ENCODE assay signal across 8 mouse cellular contexts in the genomic region with DNA sequence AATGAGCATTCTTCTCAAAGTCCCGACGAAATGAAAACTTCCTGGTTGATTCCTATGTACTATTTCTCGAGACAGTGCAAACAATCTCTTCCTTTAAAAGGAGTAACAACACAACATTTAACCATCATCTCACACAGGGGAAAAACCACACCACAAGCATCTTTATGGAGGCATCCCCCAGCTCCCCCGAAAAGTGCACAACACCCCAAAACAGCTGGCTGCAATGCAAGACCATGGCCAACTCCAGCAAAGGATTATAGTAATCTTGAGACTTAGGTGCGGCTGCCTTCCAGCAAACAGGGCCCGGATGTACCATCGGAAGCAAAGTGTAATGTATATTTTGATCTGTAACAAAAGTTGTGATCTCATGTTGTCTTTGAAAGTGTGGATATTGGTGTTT. TPM values are rescaled to one million over a fixed set of nuclear protein-coding genes. Genes with fewer than 3 reads are reported as not detected.
DNase-seq lines count a peak whose midpoint lies in the region; ATAC-seq lines count a peak whose summit lies in the region.

No protein-coding gene starts in this region.

- peaks cover 54% of the 10 kb centered on the region for H3K27me3 ChIP-seq in heart, embryonic 12.5 days (replicated peaks)
- H3K27me3 ChIP-seq in midbrain, embryonic 16.5 days (ENCODE audit: control insufficient read depth, insufficient read depth, low read depth, low read length) = no peaks in the 10 kb centered on the region

- no peak overlapping the region for H3K9ac ChIP-seq in heart, embryonic 12.5 days
- peak overlapping the region; percentile 87 for H3K9ac ChIP-seq in midbrain, embryonic 16.5 days (ENCODE audit: low read depth, low read length)

- no peak for DNase-seq in heart, adult 9 months (ENCODE audit: low spot score in 2 of 2)
- peak; percentile 63 for DNase-seq in embryo, embryonic 9.5 days (ENCODE audit: extremely low spot score)
- peak; percentile 32 for DNase-seq in induced T-regulatory cell, adult 2 months (ENCODE audit: low read depth)
- no peak for DNase-seq in urinary bladder, postnatal 14 days (ENCODE audit: low spot score)
- no peak for DNase-seq in right cerebral cortex, postnatal 10 days (ENCODE audit: low spot score in 2 of 2)

- H3K27ac ChIP-seq in heart, embryonic 12.5 days (ENCODE audit: poor library complexity, severe bottlenecking) = no peak overlapping the region
- H3K27ac ChIP-seq in midbrain, embryonic 16.5 days (ENCODE audit: low read length) = peak overlapping the region; percentile 98

- H3K36me3 ChIP-seq in heart, embryonic 12.5 days = no peaks in the 10 kb centered on the region
- H3K36me3 ChIP-seq in midbrain, embryonic 16.5 days (ENCODE audit: control insufficient read depth, insufficient read depth, low read length) = no peaks in the 10 kb centered on the region

- H3K4me2 ChIP-seq in heart, embryonic 12.5 days = peak overlapping the region; percentile 78
- peak overlapping the region; percentile 70 for H3K4me2 ChIP-seq in midbrain, embryonic 16.5 days (ENCODE audit: low read length)

- no peaks in the 10 kb centered on the region for H3K9me3 ChIP-seq in heart, embryonic 12.5 days (replicated peaks)
- H3K9me3 ChIP-seq in midbrain, embryonic 16.5 days (replicated peaks; ENCODE audit: control insufficient read depth, low read length, poor library complexity, severe bottlenecking) = no peaks in the 10 kb centered on the region

- ATAC-seq in heart, embryonic 12.5 days (ENCODE audit: insufficient number of reproducible peaks, low FRiP score) = no peak
- no peak for ATAC-seq in midbrain, embryonic 16.5 days
- no peak for ATAC-seq in frontal cortex, adult (ENCODE audit: low TSS enrichment)

- peak overlapping the region; percentile 43 for H3K4me3 ChIP-seq in heart, embryonic 12.5 days
- peak overlapping the region; percentile 51 for H3K4me3 ChIP-seq in midbrain, embryonic 16.5 days (ENCODE audit: low read depth, low read length)

- WGBS in heart, embryonic 12.5 days = 14% methylated on average over 7 of the region's 7 CpGs
- 26% methylated on average over 7 of the region's 7 CpGs for WGBS in midbrain, embryonic 16.5 days

- peaks cover 35% of the 10 kb centered on the region for H3K4me1 ChIP-seq in heart, embryonic 12.5 days (replicated peaks)
- H3K4me1 ChIP-seq in midbrain, embryonic 16.5 days (ENCODE audit: control insufficient read depth, insufficient read depth, low read length) = peaks cover 20% of the 10 kb centered on the region

RNA-seq across cellular contexts. Expression of a gene that starts 1.8 kb away (rescaled TPM):
- polyA plus RNA-seq in heart, embryonic 12.5 days (2016; fragmentation: Nextera tagmentation; extraction: Ambion mirVana) = 0.42 and 0.87 TPM in 2 replicates
- 136 and 156 TPM in 2 replicates for polyA plus RNA-seq in midbrain, embryonic 16.5 days (2015; fragmentation: Nextera tagmentation; extraction: Ambion mirVana)

Comparison
In these comparisons a context has a peak if more than half of its experiments do, and no peak if none do; other contexts are left out.
1. DNase-seq: peak in embryo, embryonic 9.5 days (single experiment) and induced T-regulatory cell, adult 2 months (single experiment); none in heart, adult 9 months (0 of 2), urinary bladder, postnatal 14 days (single experiment) and right cerebral cortex, postnatal 10 days (0 of 2).
2. RNA of a gene that starts 1.8 kb away (polyA plus RNA-seq): 136 to 156 TPM in midbrain, embryonic 16.5 days; 0.42 to 0.87 TPM in heart, embryonic 12.5 days; every median in the first group is over 10 times any median in the second.